Mouse (Mus musculus) cerebellum, adult 2 months (tissue): ENCODE data around the gene Lcn11.

ENCODE experiments used
- CTCF ChIP-seq: fragments of 200-500 bp; IDR thresholded peaks from 2 replicates; pipeline ENCODE4 v1.5.1; 2011; ENCODE audit warnings: low read depth, mild to moderate bottlenecking, control low read depth, low read length, moderate library complexity, borderline replicate concordance; ENCODE audit not compliant: insufficient read depth
- POLR2A ChIP-seq: fragments of 200-500 bp; IDR thresholded peaks from 2 replicates; pipeline ENCODE4 v1.6.1; 2011; ENCODE audit warnings: low read length, control low read depth, borderline replicate concordance; ENCODE audit not compliant: insufficient read depth

- no peak for TF ChIP-seq POLR2A
- no peak for TF ChIP-seq CTCF
Measured at GRCm38 (mm10) chr2:25789092-25789491, 12.3 kb downstream of the Lcn11 start.
